Mouse (Mus musculus): ENCODE results near the gene Lmntd1.

Lmntd1 gene

GRCm38 (mm10) chr6:145433897-145434296, 180.2 kb downstream of the Lmntd1 start:
- in situ Hi-C loops (cut with MboI, MseI): no loop called here

GRCm38 (mm10) chr6:145432711-145433708, 181.1 kb downstream of the Lmntd1 start:
- in situ Hi-C loops (cut with MboI, MseI): no loop called here

- in situ Hi-C loops (cut with MboI, MseI): no loop called here
These were observed 182.4 kb downstream of the Lmntd1 start for GRCm38 (mm10) chr6:145431747-145432146.

- in situ Hi-C loops (cut with MboI, MseI): no loop called here
These were observed 186.7 kb downstream of the Lmntd1 start for GRCm38 (mm10) chr6:145427411-145427810.

GRCm38 (mm10) chr6:145426501-145426900, 187.6 kb downstream of the Lmntd1 start:
- in situ Hi-C loops (cut with MboI, MseI): no loop called here

- in situ Hi-C loops (cut with MboI, MseI): loop anchor here (25.0 kb wide), 1 partner anchor 363 kb away; no protein-coding TSS in a partner anchor
These were observed 190.0 kb downstream of the Lmntd1 start for GRCm38 (mm10) chr6:145424156-145424555.

GRCm38 (mm10) chr6:145423484-145423883, 190.6 kb downstream of the Lmntd1 start:
- in situ Hi-C loops (cut with MboI, MseI): loop anchor here (25.0 kb wide), 1 partner anchor 364 kb away; no protein-coding TSS in a partner anchor

GRCm38 (mm10) chr6:145421666-145422065, 192.5 kb downstream of the Lmntd1 start:
- in situ Hi-C loops (cut with MboI, MseI): loop anchor here (25.0 kb wide), 1 partner anchor 366 kb away; no protein-coding TSS in a partner anchor

GRCm38 (mm10) chr6:145420407-145420806, 193.7 kb downstream of the Lmntd1 start:
- in situ Hi-C loops (cut with MboI, MseI): loop anchor here (25.0 kb wide), 1 partner anchor 367 kb away; no protein-coding TSS in a partner anchor

- in situ Hi-C loops (cut with MboI, MseI): loop anchor here (5.0 to 25.0 kb wide), 2 partner anchors 57 to 368 kb away; no protein-coding TSS in a partner anchor
These were observed 195.3 kb downstream of the Lmntd1 start for GRCm38 (mm10) chr6:145418856-145419255.

- in situ Hi-C loops (cut with MboI, MseI): loop anchor here (5.0 to 25.0 kb wide), 2 partner anchors 56 to 369 kb away; no protein-coding TSS in a partner anchor
These were observed 196.2 kb downstream of the Lmntd1 start for GRCm38 (mm10) chr6:145417720-145418440.

- in situ Hi-C loops (cut with MboI, MseI): loop anchor here (5.0 to 25.0 kb wide), 2 partner anchors 55 to 370 kb away; no protein-coding TSS in a partner anchor
These were observed 197.0 kb downstream of the Lmntd1 start for GRCm38 (mm10) chr6:145417014-145417719.

- in situ Hi-C loops (cut with MboI, MseI): loop anchor here (25.0 kb wide), 1 partner anchor 383 kb away; no protein-coding TSS in a partner anchor
These were observed 209.6 kb downstream of the Lmntd1 start for GRCm38 (mm10) chr6:145404369-145405051.

- in situ Hi-C loops (cut with MboI, MseI): loop anchor here (25.0 kb wide), 1 partner anchor 386 kb away; no protein-coding TSS in a partner anchor
These were observed 213.0 kb downstream of the Lmntd1 start for GRCm38 (mm10) chr6:145401140-145401539.

GRCm38 (mm10) chr6:145397881-145398280, 216.2 kb downstream of the Lmntd1 start:
- in situ Hi-C loops (cut with MboI, MseI): no loop called here

- in situ Hi-C loops (cut with MboI, MseI): no loop called here
These were observed 217.6 kb downstream of the Lmntd1 start for GRCm38 (mm10) chr6:145396534-145396933.

- in situ Hi-C loops (cut with MboI, MseI): no loop called here
These were observed 223.7 kb downstream of the Lmntd1 start for GRCm38 (mm10) chr6:145390421-145390820.

- in situ Hi-C loops (cut with MboI, MseI): loop anchor here (10.0 kb wide), 1 partner anchor 315 kb away; no protein-coding TSS in a partner anchor
These were observed 224.2 kb downstream of the Lmntd1 start for GRCm38 (mm10) chr6:145389904-145390303.

GRCm38 (mm10) chr6:145387378-145387777, 226.7 kb downstream of the Lmntd1 start:
- in situ Hi-C loops (cut with MboI, MseI): loop anchor here (10.0 kb wide), 1 partner anchor 317 kb away; no protein-coding TSS in a partner anchor
